Mouse (Mus musculus): ENCODE measurements at regions not wholly inside any gene's neighbourhood (a gene's known extent, or its start where the extent isn't known, plus 50 kb on each side); places are given as distances from the start of the nearest gene placed in this dataset.
"Not testable (repeated sequence)": the region's sequence is repeated elsewhere in the genome, so short reads cannot be mapped to it uniquely, and the experiment has no call there.

DNA sequence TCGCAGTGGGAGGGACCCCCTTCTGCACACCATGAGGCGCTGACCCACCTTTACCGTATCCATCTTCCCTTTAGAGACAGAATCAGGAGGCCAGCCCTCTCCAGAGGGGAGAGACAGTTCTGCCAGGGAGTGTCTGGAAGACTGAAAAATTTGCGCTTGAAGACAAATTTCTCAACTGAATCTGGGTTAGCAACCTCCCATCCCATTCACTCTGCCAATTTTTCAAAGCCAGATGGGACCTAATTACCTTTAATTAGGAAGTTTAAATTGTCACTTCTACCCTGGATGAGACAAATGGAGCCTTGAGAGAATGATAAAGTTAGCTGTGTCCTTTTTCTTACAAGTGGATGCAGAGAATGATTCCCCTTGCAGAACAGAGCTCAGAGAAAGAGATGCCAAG is 70.2 kb upstream of the Lrpprc start:
- no peak overlapping the region for H3K4me2 ChIP-seq (ENCODE audit: low read depth, low read length)
- H3K27ac ChIP-seq (ENCODE audit: low read length), result no peak overlapping the region
- H3K4me3 ChIP-seq (ENCODE audit: low read length), result no peak overlapping the region
- H3K27me3 ChIP-seq (ENCODE audit: control insufficient read depth, insufficient read depth, low read length), result no peaks in the 10 kb centered on the region
- no peak for ATAC-seq (replicated peaks; ENCODE audit: extremely low read depth, insufficient read depth, low FRiP score)
- no peaks in the 10 kb centered on the region for H3K36me3 ChIP-seq (ENCODE audit: control insufficient read depth, insufficient read depth)
- H3K9me3 ChIP-seq (replicated peaks; ENCODE audit: control insufficient read depth, low read length), result no peaks in the 10 kb centered on the region
- 78% methylated on average over 4 of the region's 4 CpGs for WGBS
- no peak overlapping the region for H3K9ac ChIP-seq (ENCODE audit: low read length)
- H3K4me1 ChIP-seq (ENCODE audit: control insufficient read depth, insufficient read depth, low read length), result peaks cover 13% of the 10 kb centered on the region

DNA sequence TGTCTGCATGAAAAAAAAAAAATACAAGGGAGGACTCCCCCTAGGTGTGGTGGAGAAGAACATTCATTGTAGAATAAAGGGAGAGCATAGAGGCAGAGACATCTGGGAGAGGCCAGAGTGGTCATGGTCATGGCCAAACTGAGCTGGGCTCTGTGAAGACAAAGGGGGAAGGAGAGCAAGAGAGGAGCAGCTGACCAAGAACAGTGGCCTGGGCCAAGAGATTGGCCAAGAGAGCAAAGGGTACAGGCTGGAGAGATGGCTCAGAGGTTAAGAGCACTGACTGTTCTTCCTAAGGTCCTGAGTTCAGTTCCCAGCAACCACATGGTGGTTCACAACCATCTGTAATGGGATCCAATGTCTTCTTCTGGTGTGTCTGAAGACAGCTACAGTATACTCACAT is 73.6 kb upstream of the Lrpprc start:
- H3K9me3 ChIP-seq (replicated peaks; ENCODE audit: control insufficient read depth, low read length); H3K4me2 ChIP-seq (ENCODE audit: low read depth, low read length); ATAC-seq (replicated peaks; ENCODE audit: extremely low read depth, insufficient read depth, low FRiP score); H3K27ac ChIP-seq (ENCODE audit: low read length); H3K9ac ChIP-seq (ENCODE audit: low read length); H3K4me3 ChIP-seq (ENCODE audit: low read length); H3K36me3 ChIP-seq (ENCODE audit: control insufficient read depth, insufficient read depth); H3K27me3 ChIP-seq (ENCODE audit: control insufficient read depth, insufficient read depth, low read length): not testable (repeated sequence)
- peaks cover 13% of the 10 kb centered on the region for H3K4me1 ChIP-seq (ENCODE audit: control insufficient read depth, insufficient read depth, low read length)

DNA sequence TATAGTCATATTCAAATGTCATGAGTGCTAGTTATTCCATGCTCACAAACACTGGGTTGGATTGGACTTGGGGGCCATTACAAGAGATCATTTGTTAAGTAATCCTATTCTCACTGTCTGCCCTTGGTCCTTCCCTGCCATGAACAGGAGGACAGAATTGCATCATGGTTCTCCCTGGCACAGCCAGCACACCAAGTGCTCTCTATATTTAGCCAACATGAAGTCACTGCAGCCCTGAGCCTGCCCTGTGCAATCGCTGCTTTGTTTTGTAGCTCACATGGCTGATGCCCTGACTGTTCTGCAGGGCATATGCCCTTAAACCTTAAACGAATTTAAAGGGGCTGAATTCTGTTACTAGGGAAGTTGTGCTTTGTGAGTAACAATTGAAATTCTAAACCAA is 74.6 kb upstream of the Lrpprc start:
- Histone ChIP-seq H3K27ac (ENCODE audit: low read length) (peak overlapping the region; percentile 77), H3K36me3 (ENCODE audit: control insufficient read depth, insufficient read depth) (no peaks in the 10 kb centered on the region), H3K9me3 (replicated peaks; ENCODE audit: control insufficient read depth, low read length) (peaks cover 3% of the 10 kb centered on the region; the same call in 1 of the 2 replicates), H3K27me3 (ENCODE audit: control insufficient read depth, insufficient read depth, low read length) (no peaks in the 10 kb centered on the region), H3K9ac (ENCODE audit: low read length) (peak overlapping the region; percentile 26), H3K4me1 (ENCODE audit: control insufficient read depth, insufficient read depth, low read length) (peaks cover 13% of the 10 kb centered on the region), H3K4me3 (ENCODE audit: low read length) (no peak overlapping the region), H3K4me2 (ENCODE audit: low read depth, low read length) (no peak overlapping the region)
- WGBS, result 40% methylated on average over 2 of the region's 2 CpGs
- peak; percentile 93 for ATAC-seq (replicated peaks; ENCODE audit: extremely low read depth, insufficient read depth, low FRiP score)

DNA sequence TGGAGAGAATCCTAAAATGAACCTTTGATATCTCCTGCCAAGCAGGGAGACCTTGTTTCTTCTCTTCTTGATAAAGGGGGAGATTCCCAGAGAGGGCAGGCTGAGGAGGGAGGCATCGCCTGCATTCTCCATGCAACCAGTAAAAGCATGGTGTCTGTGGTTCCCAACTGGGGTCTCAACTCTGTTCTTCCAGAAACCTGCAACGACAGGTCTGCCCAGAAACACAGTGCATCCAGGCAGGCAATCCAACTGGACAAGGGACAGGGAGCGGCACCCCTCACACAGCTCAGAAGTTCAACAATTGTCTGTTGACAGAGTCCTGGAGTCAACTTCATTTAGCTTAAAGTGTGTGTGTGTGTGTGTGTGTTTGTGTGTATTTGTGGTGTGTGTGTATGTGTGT is 75.0 kb upstream of the Lrpprc start:
- H3K27me3 ChIP-seq (ENCODE audit: control insufficient read depth, insufficient read depth, low read length), result no peaks in the 10 kb centered on the region
- peaks cover 3% of the 10 kb centered on the region; the same call in 1 of the 2 replicates for H3K9me3 ChIP-seq (replicated peaks; ENCODE audit: control insufficient read depth, low read length)
- H3K4me3 ChIP-seq (ENCODE audit: low read length), result no peak overlapping the region
- H3K36me3 ChIP-seq (ENCODE audit: control insufficient read depth, insufficient read depth), result no peaks in the 10 kb centered on the region
- H3K4me2 ChIP-seq (ENCODE audit: low read depth, low read length), result no peak overlapping the region
- ATAC-seq (replicated peaks; ENCODE audit: extremely low read depth, insufficient read depth, low FRiP score), result peak; percentile 26; the same call in 1 of the 2 replicates
- peak overlapping the region; percentile 77 for H3K27ac ChIP-seq (ENCODE audit: low read length)
- 59% methylated on average over 3 of the region's 3 CpGs for WGBS
- peaks cover 13% of the 10 kb centered on the region for H3K4me1 ChIP-seq (ENCODE audit: control insufficient read depth, insufficient read depth, low read length)
- peak overlapping the region; percentile 26 for H3K9ac ChIP-seq (ENCODE audit: low read length)

DNA sequence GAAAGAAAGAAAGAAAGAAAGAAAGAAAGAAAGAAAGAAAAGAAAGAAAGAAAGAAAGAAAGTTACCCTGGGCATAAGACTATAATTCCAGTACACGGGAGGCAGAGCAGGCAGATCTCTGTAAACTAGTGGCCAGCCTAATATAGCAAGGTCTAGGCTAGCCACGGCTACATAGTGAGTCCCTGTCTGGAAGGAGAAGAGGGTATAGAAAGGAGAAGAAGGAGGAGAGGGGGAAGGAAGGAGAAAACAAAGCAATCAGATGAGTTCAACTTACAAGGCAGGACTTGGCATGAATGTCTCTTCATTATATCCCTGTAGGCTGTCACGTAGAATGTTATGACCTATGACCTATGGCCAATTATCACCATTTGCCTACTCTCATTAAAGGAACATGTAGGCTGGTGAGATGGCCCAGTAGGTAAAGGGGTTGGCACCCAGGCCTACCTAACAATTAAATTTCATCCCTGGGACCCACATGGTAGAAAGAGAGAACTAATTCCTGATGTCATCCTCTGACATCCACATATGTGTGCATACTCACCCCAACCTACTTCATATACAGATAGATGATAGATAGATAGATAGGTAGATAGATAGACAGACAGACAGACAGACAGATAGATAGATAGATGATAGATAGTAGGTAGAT is 78.6 kb upstream of the Lrpprc start:
- Histone ChIP-seq H3K9ac (ENCODE audit: low read length) (no peak overlapping the region), H3K9me3 (replicated peaks; ENCODE audit: control insufficient read depth, low read length) (peaks cover 3% of the 10 kb centered on the region; the same call in 1 of the 2 replicates), H3K36me3 (ENCODE audit: control insufficient read depth, insufficient read depth) (no peaks in the 10 kb centered on the region), H3K27me3 (ENCODE audit: control insufficient read depth, insufficient read depth, low read length) (no peaks in the 10 kb centered on the region), H3K4me2 (ENCODE audit: low read depth, low read length) (no peak overlapping the region), H3K4me1 (ENCODE audit: control insufficient read depth, insufficient read depth, low read length) (peaks cover 6% of the 10 kb centered on the region), H3K27ac (ENCODE audit: low read length) (no peak overlapping the region), H3K4me3 (ENCODE audit: low read length) (no peak overlapping the region)
- WGBS, result 87% methylated on average over 3 of the region's 3 CpGs
- no peak for ATAC-seq (replicated peaks; ENCODE audit: extremely low read depth, insufficient read depth, low FRiP score)

DNA sequence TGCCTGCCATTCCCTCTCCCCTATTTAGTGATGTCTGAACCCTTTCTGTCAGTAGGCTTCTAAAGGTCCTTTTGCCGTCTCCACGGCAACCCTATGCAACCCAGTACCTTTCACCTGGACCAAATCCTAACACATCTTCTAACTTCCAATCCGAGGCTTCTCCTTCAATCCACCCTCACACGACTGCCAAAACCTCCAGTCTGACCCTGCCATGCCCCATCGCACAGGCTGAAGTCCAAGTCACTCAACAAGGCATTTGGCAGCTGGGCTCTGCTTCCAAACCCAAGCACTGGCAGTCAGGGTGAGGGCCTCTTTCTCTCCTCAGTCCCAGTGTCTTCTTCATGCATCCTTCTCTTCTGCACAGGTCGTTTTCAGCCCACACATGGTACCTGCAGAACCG is 83.0 kb upstream of the Lrpprc start:
- no peaks in the 10 kb centered on the region for H3K36me3 ChIP-seq (ENCODE audit: control insufficient read depth, insufficient read depth)
- whole genome bisulfite sequencing, result 72% methylated on average over 7 of the region's 7 CpGs
- H3K9me3 ChIP-seq (replicated peaks; ENCODE audit: control insufficient read depth, low read length), result no peaks in the 10 kb centered on the region
- no peaks in the 10 kb centered on the region for H3K27me3 ChIP-seq (ENCODE audit: control insufficient read depth, insufficient read depth, low read length)
- H3K4me2 ChIP-seq (ENCODE audit: low read depth, low read length), result no peak overlapping the region
- H3K27ac ChIP-seq (ENCODE audit: low read length), result no peak overlapping the region
- H3K9ac ChIP-seq (ENCODE audit: low read length), result no peak overlapping the region
- no peak for ATAC-seq (replicated peaks; ENCODE audit: extremely low read depth, insufficient read depth, low FRiP score)
- no peak overlapping the region for H3K4me3 ChIP-seq (ENCODE audit: low read length)
- peaks cover 4% of the 10 kb centered on the region for H3K4me1 ChIP-seq (ENCODE audit: control insufficient read depth, insufficient read depth, low read length)

DNA sequence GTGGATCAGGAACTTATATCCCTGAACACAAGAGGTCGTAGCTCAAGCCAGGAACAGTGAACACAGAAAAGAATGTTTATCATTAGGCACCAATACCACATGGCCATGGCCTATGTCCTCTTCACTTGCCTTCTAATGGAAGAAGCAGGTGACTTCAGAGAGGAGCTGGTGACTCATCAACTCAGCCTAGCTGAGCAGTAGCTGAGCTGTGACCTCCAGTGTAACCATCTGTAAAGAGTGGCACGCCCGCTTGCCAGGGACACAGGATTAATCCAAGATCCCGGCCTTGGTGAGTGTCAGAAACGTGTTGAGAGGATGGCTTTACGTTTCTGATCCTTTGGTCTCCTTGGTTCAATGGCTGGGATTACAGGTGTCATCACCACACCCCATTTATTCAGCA is 82.0 kb upstream of the Ppm1b start:
- Histone ChIP-seq H3K36me3 (ENCODE audit: control insufficient read depth, insufficient read depth) (no peaks in the 10 kb centered on the region), H3K4me3 (ENCODE audit: low read length) (no peak overlapping the region), H3K4me1 (ENCODE audit: control insufficient read depth, insufficient read depth, low read length) (peaks cover 4% of the 10 kb centered on the region), H3K27ac (ENCODE audit: low read length) (no peak overlapping the region), H3K27me3 (ENCODE audit: control insufficient read depth, insufficient read depth, low read length) (no peaks in the 10 kb centered on the region), H3K9me3 (replicated peaks; ENCODE audit: control insufficient read depth, low read length) (no peaks in the 10 kb centered on the region), H3K4me2 (ENCODE audit: low read depth, low read length) (no peak overlapping the region), H3K9ac (ENCODE audit: low read length) (no peak overlapping the region)
- ATAC-seq (replicated peaks; ENCODE audit: extremely low read depth, insufficient read depth, low FRiP score), result no peak
- 58% methylated on average over 6 of the region's 6 CpGs for WGBS

DNA sequence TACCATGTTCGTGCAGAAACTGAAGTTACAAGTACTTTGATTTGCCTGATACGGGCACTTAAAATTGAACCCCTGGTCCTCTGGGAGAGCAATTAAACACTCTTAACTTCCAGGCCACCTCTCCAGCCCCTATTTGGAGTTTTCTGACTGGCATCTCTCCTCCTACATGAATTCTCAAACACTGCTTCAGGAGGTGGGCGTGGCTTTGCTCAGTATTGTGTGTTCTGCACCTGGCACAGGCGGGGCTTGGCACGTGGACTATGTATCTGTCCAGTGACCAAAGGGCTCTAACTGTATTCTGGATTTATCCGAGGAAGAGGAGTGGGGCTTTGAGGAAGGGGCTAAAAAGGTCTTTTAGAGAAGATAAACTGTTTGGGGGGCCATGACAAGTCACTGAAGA is 81.5 kb upstream of the Ppm1b start:
- no peaks in the 10 kb centered on the region for H3K27me3 ChIP-seq (ENCODE audit: control insufficient read depth, insufficient read depth, low read length)
- H3K9me3 ChIP-seq (replicated peaks; ENCODE audit: control insufficient read depth, low read length), result no peaks in the 10 kb centered on the region
- no peak overlapping the region for H3K9ac ChIP-seq (ENCODE audit: low read length)
- no peak overlapping the region for H3K4me2 ChIP-seq (ENCODE audit: low read depth, low read length)
- peaks cover 4% of the 10 kb centered on the region for H3K4me1 ChIP-seq (ENCODE audit: control insufficient read depth, insufficient read depth, low read length)
- 74% methylated on average over 6 of the region's 6 CpGs for WGBS
- no peak for ATAC-seq (replicated peaks; ENCODE audit: extremely low read depth, insufficient read depth, low FRiP score)
- H3K36me3 ChIP-seq (ENCODE audit: control insufficient read depth, insufficient read depth), result no peaks in the 10 kb centered on the region
- H3K4me3 ChIP-seq (ENCODE audit: low read length), result no peak overlapping the region
- no peak overlapping the region for H3K27ac ChIP-seq (ENCODE audit: low read length)

DNA sequence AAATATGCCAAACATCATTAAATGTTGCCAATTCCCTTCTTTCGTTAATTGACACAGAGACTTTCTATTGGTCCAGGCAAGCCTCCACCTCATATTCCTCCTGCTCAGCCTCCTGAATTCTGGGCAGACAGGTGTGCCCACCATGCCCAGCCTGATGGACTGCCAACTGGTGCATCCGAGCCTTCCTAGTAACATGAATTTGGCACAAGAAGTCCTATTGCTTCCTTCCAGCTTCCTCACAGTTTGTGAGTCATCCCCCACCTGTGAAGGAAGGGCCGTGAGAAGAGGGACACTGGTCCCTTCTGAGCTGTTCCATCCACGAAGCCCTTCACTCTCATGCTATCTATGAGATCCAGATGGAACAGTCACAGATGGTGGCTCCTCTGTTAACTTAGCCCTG is 80.5 kb upstream of the Ppm1b start:
- Histone ChIP-seq H3K36me3 (ENCODE audit: control insufficient read depth, insufficient read depth) (no peaks in the 10 kb centered on the region), H3K27me3 (ENCODE audit: control insufficient read depth, insufficient read depth, low read length) (no peaks in the 10 kb centered on the region), H3K4me1 (ENCODE audit: control insufficient read depth, insufficient read depth, low read length) (peaks cover 4% of the 10 kb centered on the region), H3K27ac (ENCODE audit: low read length) (no peak overlapping the region), H3K9me3 (replicated peaks; ENCODE audit: control insufficient read depth, low read length) (no peaks in the 10 kb centered on the region), H3K4me2 (ENCODE audit: low read depth, low read length) (no peak overlapping the region), H3K4me3 (ENCODE audit: low read length) (no peak overlapping the region), H3K9ac (ENCODE audit: low read length) (no peak overlapping the region)
- 72% methylated on average over 4 of the region's 4 CpGs for WGBS
- no peak for ATAC-seq (replicated peaks; ENCODE audit: extremely low read depth, insufficient read depth, low FRiP score)

All from heart, embryonic 16.5 days (tissue).